8 mouse cellular contexts compared by ENCODE assay signal in genomic region chr12:70825651-70826317, GRCm38 (mm10). TPM values are rescaled to one million over a fixed set of nuclear protein-coding genes. Genes with fewer than 3 reads are reported as not detected.
A peak's percentile ranks its signal among the peaks of the same experiment; 100 is the strongest.
DNase-seq lines count a peak whose midpoint lies in the region; ATAC-seq lines count a peak whose summit lies in the region.

No protein-coding gene starts in this region.

- peak overlapping the region; percentile 89 for H3K4me3 ChIP-seq in stomach, embryonic 16.5 days (replicated peaks; ENCODE audit: low read length)

- H3K9me3 ChIP-seq in stomach, embryonic 16.5 days (replicated peaks; ENCODE audit: control insufficient read depth, low read length): no peaks in the 10 kb centered on the region

- under 1% methylated on average over 55 of the region's 55 CpGs for WGBS in stomach, embryonic 16.5 days

- peak overlapping the region; percentile 99 for H3K27ac ChIP-seq in stomach, embryonic 16.5 days (ENCODE audit: low read length)

- ATAC-seq in cerebellum, adult (ENCODE audit: insufficient number of reproducible peaks, low FRiP score, low TSS enrichment): peak; percentile 37
- ATAC-seq in stomach, embryonic 16.5 days (ENCODE audit: insufficient read depth, low FRiP score): peak; percentile 50

- peak overlapping the region; percentile 95 for H3K9ac ChIP-seq in stomach, embryonic 16.5 days (ENCODE audit: low read length)

- H3K4me1 ChIP-seq in stomach, embryonic 16.5 days (ENCODE audit: control insufficient read depth, insufficient read depth, low read length): peaks cover 15% of the 10 kb centered on the region

- H3K36me3 ChIP-seq in stomach, embryonic 16.5 days (ENCODE audit: control insufficient read depth, insufficient read depth, low read length): no peaks in the 10 kb centered on the region

- no peaks in the 10 kb centered on the region for H3K27me3 ChIP-seq in stomach, embryonic 16.5 days (ENCODE audit: control insufficient read depth, insufficient read depth, low read length)

- peak overlapping the region; percentile 93 for H3K4me2 ChIP-seq in stomach, embryonic 16.5 days (ENCODE audit: low read depth, low read length)

- no peak for DNase-seq in cerebellum, adult 11-12 months
- peak; percentile 57 for DNase-seq in 3T3-L1 (ENCODE audit: low read depth, low spot score)
- DNase-seq in cerebellum, adult 11 months: peak; percentile 62
- DNase-seq in frontal cortex, postnatal 36 days (ENCODE audit: low spot score in 2 of 2): peak; percentile 38 to 53
- DNase-seq in kidney, postnatal 10 days: peak; percentile 76
- DNase-seq in lung, postnatal 14 days: peak; percentile 60

RNA-seq across cellular contexts. Expression of gene Frmd6, which starts 0.5 kb away (rescaled TPM):
- polyA plus RNA-seq in stomach, embryonic 16.5 days (2015; fragmentation: Nextera tagmentation; extraction: Ambion mirVana): 35.9 and 39.7 TPM in 2 replicates
